ENCODE assay signal across 29 mouse cellular contexts in genomic region chr11:99269192-99269591, GRCm38 (mm10). TPM values are rescaled to one million over a fixed set of nuclear protein-coding genes. Genes with fewer than 3 reads are reported as not detected.
DNase-seq lines count a peak whose midpoint lies in the region; ATAC-seq and TF ChIP-seq lines count a peak whose summit lies in the region.
"Had no signal": no experiment of that assay in that cellular context is flagged by ENCODE, and none has a peak within 500 bp of the region (broad histone marks: within the 10 kb centered on the region; RNA-seq: fewer than 3 reads in every experiment).

No protein-coding gene starts in this region.

- H3K4me3 ChIP-seq in intestine, embryonic 15.5 days (replicated peaks): no peak overlapping the region
- no peak overlapping the region for H3K4me3 ChIP-seq in intestine, postnatal 0 days (ENCODE audit: low read depth, low read length)
- H3K4me3 ChIP-seq: embryonic facial prominence, embryonic 12.5 days; erythroblast, embryonic 14.5 days; forebrain, embryonic 10.5 days; forebrain, embryonic 12.5 days had no signal

- no peak overlapping the region for H3K9ac ChIP-seq in intestine, embryonic 15.5 days
- 0 out of 2 replicates have a peak overlapping the region, but pooled peaks have one; percentile 7 for H3K9ac ChIP-seq in intestine, postnatal 0 days (ENCODE audit: low read depth, low read length)
- H3K9ac ChIP-seq: embryonic facial prominence, embryonic 12.5 days; forebrain, embryonic 12.5 days had no signal

- no peak overlapping the region for H3K27ac ChIP-seq in intestine, embryonic 15.5 days
- H3K27ac ChIP-seq in intestine, postnatal 0 days (ENCODE audit: low read depth, low read length): no peak overlapping the region
- H3K27ac ChIP-seq: embryonic facial prominence, embryonic 12.5 days; forebrain, embryonic 10.5 days; forebrain, embryonic 12.5 days had no signal

- H3K27me3 ChIP-seq in intestine, embryonic 15.5 days (replicated peaks): no peaks in the 10 kb centered on the region
- no peaks in the 10 kb centered on the region for H3K27me3 ChIP-seq in intestine, postnatal 0 days (replicated peaks; ENCODE audit: control insufficient read depth, insufficient read depth, low read length)
- H3K27me3 ChIP-seq: embryonic facial prominence, embryonic 12.5 days; forebrain, embryonic 12.5 days had no signal

- TF ChIP-seq CTCF in intestine, postnatal 0 days (IDR thresholded peaks at IDR 0.05; ENCODE audit: low read depth): no peak

- ATAC-seq in intestine, embryonic 15.5 days: peak; percentile 58; the same call in 1 of the 2 replicates
- ATAC-seq in intestine, postnatal 0 days: peak; percentile 83
- ATAC-seq: activated CD4-positive, CD25-positive, alpha-beta regulatory T cell, adult 4 months; forebrain, embryonic 14.5 days; forebrain, embryonic 16.5 days had no signal

- WGBS in intestine, embryonic 15.5 days: 65% methylated on average over 7 of the region's 7 CpGs
- WGBS in intestine, postnatal 0 days: 52% methylated on average over 7 of the region's 7 CpGs

- DNase-seq in heart, adult 11 months: peak; percentile 19
- DNase-seq in heart, adult 18-20 months: no peak
- DNase-seq in brain, adult 2 months (ENCODE audit: low read depth, low spot score): peak; percentile 31
- DNase-seq in lung, postnatal 10 days: no peak
- DNase-seq in T-cell, adult 2 months (ENCODE audit: low spot score): no peak
- DNase-seq: adrenal gland, adult 8-10 months; adrenal gland, postnatal 14 days; adrenal gland, postnatal 36 days; cerebellum, adult 11 months; cerebellum, adult 18-20 months; cerebellum, adult 8-10 months; cerebellum, adult 9-11 months; cerebellum, postnatal 14 days; cerebellum, postnatal 36 days; embryo, embryonic 11 days had no signal

- H3K36me3 ChIP-seq in intestine, embryonic 15.5 days: no peaks in the 10 kb centered on the region
- H3K36me3 ChIP-seq in intestine, postnatal 0 days (ENCODE audit: control insufficient read depth, insufficient read depth): no peaks in the 10 kb centered on the region
- H3K36me3 ChIP-seq: embryonic facial prominence, embryonic 12.5 days; forebrain, embryonic 10.5 days; forebrain, embryonic 12.5 days had no signal

- no peak overlapping the region for H3K4me2 ChIP-seq in intestine, embryonic 15.5 days (replicated peaks)
- H3K4me2 ChIP-seq in intestine, postnatal 0 days (replicated peaks; ENCODE audit: low read depth): 0 out of 2 replicates have a peak overlapping the region, but pooled peaks have one; percentile 21
- H3K4me2 ChIP-seq: embryonic facial prominence, embryonic 12.5 days; forebrain, embryonic 12.5 days had no signal

- no peaks in the 10 kb centered on the region for H3K4me1 ChIP-seq in intestine, embryonic 15.5 days (replicated peaks)
- H3K4me1 ChIP-seq in intestine, postnatal 0 days (replicated peaks; ENCODE audit: control insufficient read depth, insufficient read depth, low read length): no peaks in the 10 kb centered on the region
- H3K4me1 ChIP-seq: embryonic facial prominence, embryonic 12.5 days had no signal

- no peaks in the 10 kb centered on the region for H3K9me3 ChIP-seq in intestine, embryonic 15.5 days
- no peaks in the 10 kb centered on the region for H3K9me3 ChIP-seq in intestine, postnatal 0 days (ENCODE audit: control insufficient read depth)
- H3K9me3 ChIP-seq: embryonic facial prominence, embryonic 12.5 days; forebrain, embryonic 10.5 days; forebrain, embryonic 12.5 days had no signal

RNA-seq across cellular contexts. Expression of gene Krt24, which starts 15.9 kb away (rescaled TPM):
- not detected for total RNA-seq in heart, adult 18-20 months (2021)
- 0.11 and 0.15 TPM in 2 replicates for polyA plus RNA-seq in intestine, embryonic 15.5 days (2015; fragmentation: Nextera tagmentation; extraction: Ambion mirVana)
- 0.08 TPM in 1 of 2 replicates, not detected in the other for polyA plus RNA-seq in intestine, postnatal 0 days (2015; fragmentation: Nextera tagmentation; extraction: Ambion mirVana)
- total RNA-seq: adrenal gland, adult 18-20 months; adrenal gland, adult 8-10 months; adrenal gland, postnatal 14 days; adrenal gland, postnatal 36 days; common myeloid progenitor, adult 5-6 weeks; ES-E14; MEL had no signal
- polyA plus RNA-seq: activated CD4-positive, CD25-positive, alpha-beta regulatory T cell, adult 4 months; C2C12; erythroblast, embryonic 14.5 days; forebrain, embryonic 10.5 days; forebrain, embryonic 12.5 days; forebrain, embryonic 14.5 days had no signal

RNA-seq across cellular contexts. Expression of gene Krt222, which starts 25.3 kb away (rescaled TPM):
- total RNA-seq in heart, adult 18-20 months (2021): 10 to 100 TPM; 27.8 to 33.0 TPM
- 0.25 and 0.49 TPM in 2 replicates for polyA plus RNA-seq in intestine, embryonic 15.5 days (2015; fragmentation: Nextera tagmentation; extraction: Ambion mirVana)
- polyA plus RNA-seq in intestine, postnatal 0 days (2015; fragmentation: Nextera tagmentation; extraction: Ambion mirVana): 0.42 and 0.61 TPM in 2 replicates
- total RNA-seq: common myeloid progenitor, adult 5-6 weeks; MEL had no signal
- polyA plus RNA-seq: C2C12 had no signal

RNA-seq across cellular contexts. Expression of gene Smarce1, which starts 38.4 kb away (rescaled TPM):
- total RNA-seq in heart, adult 18-20 months (2021): 10 to 100 TPM; 42.0 to 46.3 TPM
- polyA plus RNA-seq in intestine, embryonic 15.5 days (2015; fragmentation: Nextera tagmentation; extraction: Ambion mirVana): 186 and 190 TPM in 2 replicates
- 73.1 and 80.0 TPM in 2 replicates for polyA plus RNA-seq in intestine, postnatal 0 days (2015; fragmentation: Nextera tagmentation; extraction: Ambion mirVana)

RNA-seq across cellular contexts. Expression of gene Krt25, which starts 53.6 kb away (rescaled TPM):
- not detected for total RNA-seq in heart, adult 18-20 months (2021)
- not detected in 2 replicates for polyA plus RNA-seq in intestine, embryonic 15.5 days (2015; fragmentation: Nextera tagmentation; extraction: Ambion mirVana)
- 0.26 and 0.52 TPM in 2 replicates for polyA plus RNA-seq in intestine, postnatal 0 days (2015; fragmentation: Nextera tagmentation; extraction: Ambion mirVana)
- total RNA-seq: adrenal gland, adult 18-20 months; adrenal gland, adult 8-10 months; adrenal gland, postnatal 14 days; adrenal gland, postnatal 36 days; common myeloid progenitor, adult 5-6 weeks; ES-E14; MEL had no signal
- polyA plus RNA-seq: activated CD4-positive, CD25-positive, alpha-beta regulatory T cell, adult 4 months; C2C12; embryonic facial prominence, embryonic 12.5 days; erythroblast, embryonic 14.5 days; forebrain, embryonic 10.5 days; forebrain, embryonic 16.5 days had no signal

Comparison
In these comparisons a context has a peak if more than half of its experiments do, and no peak if none do; other contexts are left out.
1. DNase-seq: peak in heart, adult 11 months (single experiment) and brain, adult 2 months (single experiment); none in heart, adult 18-20 months (0 of 2), lung, postnatal 10 days (single experiment) and T-cell, adult 2 months (single experiment).